Comparison of ENCODE assay signal across 10 mouse cellular contexts in genomic region chr4:41527996-41528395, GRCm38 (mm10). TPM values are rescaled to one million over a fixed set of nuclear protein-coding genes. Genes with fewer than 3 reads are reported as not detected.
A peak's percentile ranks its signal among the peaks of the same experiment; 100 is the strongest.
DNase-seq lines count a peak whose midpoint lies in the region; ATAC-seq and TF ChIP-seq lines count a peak whose summit lies in the region.
"Had no signal": no experiment of that assay in that cellular context is flagged by ENCODE, and none has a peak within 500 bp of the region (broad histone marks: within the 10 kb centered on the region; RNA-seq: fewer than 3 reads in every experiment).

No protein-coding gene starts in this region.

- H3K4me1 ChIP-seq in liver, adult 2 months (ENCODE audit: control insufficient read depth, insufficient read depth, low read length): peaks cover 8% of the 10 kb centered on the region
- peaks cover 36% of the 10 kb centered on the region for H3K4me1 ChIP-seq in midbrain, embryonic 15.5 days
- no peaks in the 10 kb centered on the region for H3K4me1 ChIP-seq in liver, embryonic 11.5 days (replicated peaks; ENCODE audit: control insufficient read depth, insufficient read depth, low read length)

- 21% methylated on average over 8 of the region's 8 CpGs for WGBS in liver, adult 2 months
- WGBS in midbrain, embryonic 15.5 days: 7% methylated on average over 8 of the region's 8 CpGs
- WGBS in liver, embryonic 11.5 days: 61% methylated on average over 8 of the region's 8 CpGs

- H3K4me2 ChIP-seq in midbrain, embryonic 15.5 days: 0 out of 2 replicates have a peak overlapping the region, but pooled peaks have one; percentile 0
- H3K4me2 ChIP-seq in liver, embryonic 11.5 days: no peak overlapping the region

- peak; percentile 53 for ATAC-seq in midbrain, embryonic 15.5 days (replicated peaks)
- ATAC-seq in liver, embryonic 11.5 days (replicated peaks; ENCODE audit: low FRiP score): no peak

- no peak overlapping the region for H3K27ac ChIP-seq in liver, adult 2 months (replicated peaks; ENCODE audit: insufficient read depth, low read depth, low read length)
- peak overlapping the region; percentile 59 for H3K27ac ChIP-seq in midbrain, embryonic 15.5 days
- H3K27ac ChIP-seq in liver, embryonic 11.5 days (ENCODE audit: low read depth, low read length): no peak overlapping the region

- H3K4me3 ChIP-seq in liver, adult 2 months (ENCODE audit: insufficient read depth, low read depth, low read length): no peak overlapping the region
- no peak overlapping the region for H3K4me3 ChIP-seq in midbrain, embryonic 15.5 days
- H3K4me3 ChIP-seq in liver, embryonic 11.5 days (ENCODE audit: low read depth, low read length): no peak overlapping the region

- no peaks in the 10 kb centered on the region for H3K79me2 ChIP-seq in liver, adult 2 months (ENCODE audit: control insufficient read depth, insufficient read depth, low read length)

- H3K36me3 ChIP-seq in liver, adult 2 months (ENCODE audit: control insufficient read depth, insufficient read depth, low read length): no peaks in the 10 kb centered on the region
- H3K36me3 ChIP-seq in midbrain, embryonic 15.5 days (replicated peaks): no peaks in the 10 kb centered on the region
- H3K36me3 ChIP-seq in liver, embryonic 11.5 days (ENCODE audit: control insufficient read depth, insufficient read depth, low read length): no peaks in the 10 kb centered on the region

- no peak for TF ChIP-seq CTCF in liver, adult 2 months (IDR thresholded peaks at IDR 0.05; ENCODE audit: low read depth, low read length)

- H3K9ac ChIP-seq in liver, adult 2 months (ENCODE audit: low read depth, low read length): no peak overlapping the region
- H3K9ac ChIP-seq in midbrain, embryonic 15.5 days: no peak overlapping the region
- H3K9ac ChIP-seq in liver, embryonic 11.5 days (ENCODE audit: low read depth, low read length): no peak overlapping the region

- peak; percentile 75 for DNase-seq in liver, adult 2 months (ENCODE audit: extremely low read depth, low read depth, low spot score)
- DNase-seq in liver: no peak
- DNase-seq in cerebellum, postnatal 10 days: peak; percentile 80 to 81
- peak; percentile 83 for DNase-seq in kidney, adult 18-20 months
- no peak for DNase-seq in thymus, postnatal 0 days (ENCODE audit: low spot score)
- no peak for DNase-seq in liver, embryonic 11.5 days (ENCODE audit: low spot score)
- DNase-seq in thymus, postnatal 4 days: no peak
- DNase-seq: heart, postnatal 14 days had no signal

- H3K27me3 ChIP-seq in liver, adult 2 months (ENCODE audit: control insufficient read depth, insufficient read depth, low read length): no peaks in the 10 kb centered on the region
- H3K27me3 ChIP-seq in midbrain, embryonic 15.5 days (replicated peaks): no peaks in the 10 kb centered on the region
- no peaks in the 10 kb centered on the region for H3K27me3 ChIP-seq in liver, embryonic 11.5 days (replicated peaks; ENCODE audit: control insufficient read depth, insufficient read depth, low read length)

- TF ChIP-seq POLR2A in liver, adult 2 months (IDR thresholded peaks at IDR 0.05; ENCODE audit: extremely low read depth, insufficient read depth, low read length): no peak

- no peaks in the 10 kb centered on the region for H3K9me3 ChIP-seq in midbrain, embryonic 15.5 days
- no peaks in the 10 kb centered on the region for H3K9me3 ChIP-seq in liver, embryonic 11.5 days (ENCODE audit: control insufficient read depth, low read length)

RNA-seq across cellular contexts. Expression of gene 1110017D15Rik, which starts 10.9 kb away (rescaled TPM):
- not detected in 2 replicates for total RNA-seq in liver, adult 2 months (2014; rRNA removed)
- polyA plus RNA-seq in liver, adult 2 months (2012; rRNA removed): 0.24 TPM in 1 of 2 replicates, not detected in the other
- polyA plus RNA-seq in midbrain, embryonic 15.5 days (2015; fragmentation: Nextera tagmentation; extraction: Ambion mirVana): 13.8 and 15.5 TPM in 2 replicates
- 0.94 and 1.5 TPM in 2 replicates for polyA plus RNA-seq in thymus, postnatal 0 days (2015; fragmentation: Nextera tagmentation; extraction: Ambion mirVana)
- polyA plus RNA-seq in liver, embryonic 11.5 days (2014; fragmentation: Nextera tagmentation; extraction: Ambion mirVana): 0.43 TPM in 1 of 2 replicates, not detected in the other
- total RNA-seq: ES-E14 had no signal

RNA-seq across cellular contexts. Expression of gene AI464131, which starts 25.1 kb away (rescaled TPM):
- 15.9 and 21.7 TPM in 2 replicates for total RNA-seq in liver, adult 2 months (2014; rRNA removed)
- 27.9 and 28.9 TPM in 2 replicates for polyA plus RNA-seq in liver, adult 2 months (2012; rRNA removed)
- 6.3 and 8.9 TPM in 2 replicates for polyA plus RNA-seq in midbrain, embryonic 15.5 days (2015; fragmentation: Nextera tagmentation; extraction: Ambion mirVana)
- polyA plus RNA-seq in thymus, postnatal 0 days (2015; fragmentation: Nextera tagmentation; extraction: Ambion mirVana): 0.60 TPM in 2 replicates
- polyA plus RNA-seq in liver, embryonic 11.5 days (2014; fragmentation: Nextera tagmentation; extraction: Ambion mirVana): 1.5 TPM in 2 replicates

RNA-seq across cellular contexts. Expression of gene Fam219a, which starts 41.3 kb away (rescaled TPM):
- 1.5 and 3.2 TPM in 2 replicates for total RNA-seq in liver, adult 2 months (2014; rRNA removed)
- 4.8 and 6.5 TPM in 2 replicates for polyA plus RNA-seq in liver, adult 2 months (2012; rRNA removed)
- polyA plus RNA-seq in midbrain, embryonic 15.5 days (2015; fragmentation: Nextera tagmentation; extraction: Ambion mirVana): 16.8 and 18.3 TPM in 2 replicates
- 1.6 and 2.7 TPM in 2 replicates for polyA plus RNA-seq in thymus, postnatal 0 days (2015; fragmentation: Nextera tagmentation; extraction: Ambion mirVana)
- polyA plus RNA-seq in liver, embryonic 11.5 days (2014; fragmentation: Nextera tagmentation; extraction: Ambion mirVana): 1.4 and 2.0 TPM in 2 replicates

RNA-seq across cellular contexts. Expression of gene Dnaic1, which starts 41.6 kb away (rescaled TPM):
- 0.18 and 1.2 TPM in 2 replicates for total RNA-seq in liver, adult 2 months (2014; rRNA removed)
- polyA plus RNA-seq in liver, adult 2 months (2012; rRNA removed): 0.78 and 2.3 TPM in 2 replicates
- 3.3 and 3.5 TPM in 2 replicates for polyA plus RNA-seq in midbrain, embryonic 15.5 days (2015; fragmentation: Nextera tagmentation; extraction: Ambion mirVana)
- polyA plus RNA-seq in thymus, postnatal 0 days (2015; fragmentation: Nextera tagmentation; extraction: Ambion mirVana): 0.60 and 0.91 TPM in 2 replicates
- polyA plus RNA-seq in liver, embryonic 11.5 days (2014; fragmentation: Nextera tagmentation; extraction: Ambion mirVana): 1.6 TPM in 2 replicates

Comparison
In these comparisons a context has a peak if more than half of its experiments do, and no peak if none do; other contexts are left out.
1. DNase-seq: peak in liver, adult 2 months (single experiment), cerebellum, postnatal 10 days (2 of 2) and kidney, adult 18-20 months (single experiment); none in liver (single experiment), thymus, postnatal 0 days (single experiment), liver, embryonic 11.5 days (single experiment) and thymus, postnatal 4 days (single experiment).